Mouse (Mus musculus) midbrain, embryonic 13.5 days (tissue): ENCODE results near the gene Adam8. TPM values are rescaled to one million over a fixed set of nuclear protein-coding genes. Genes with fewer than 3 reads are reported as not detected.
A peak's percentile ranks its signal among the peaks of the same experiment; 100 is the strongest.

Experiments
- ATAC-seq: fragments of 200-750 bp; cut with Nextera tagmentation; 2 replicates; pipeline ENCODE4 v1.8.0; 2017; ENCODE audit warnings: mild to moderate bottlenecking, moderate TSS enrichment, moderate library complexity
- H3K27ac ChIP-seq: fragments of 300-500 bp; sonication (generic); 2 replicates; pipeline ENCODE4 v1.5.1; 2015; ENCODE audit warnings: inconsistent platforms, mild to moderate bottlenecking, moderate library complexity
- H3K27me3 ChIP-seq: fragments of 300-500 bp; sonication (generic); 2 replicates; pipeline ENCODE4 v1.6.1; 2015; ENCODE audit warnings: mild to moderate bottlenecking, inconsistent platforms
- H3K36me3 ChIP-seq: fragments of 300-500 bp; sonication (generic); 2 replicates; pipeline ENCODE4 v1.6.1; 2015; ENCODE audit warnings: mild to moderate bottlenecking, inconsistent platforms
- H3K4me1 ChIP-seq: fragments of 300-500 bp; sonication (generic); replicated peaks from 2 replicates; pipeline ENCODE4 v1.6.1; 2015; ENCODE audit warnings: inconsistent platforms
- H3K4me2 ChIP-seq: fragments of 300-500 bp; sonication (generic); replicated peaks from 2 replicates; pipeline ENCODE4 v1.6.1; 2015; ENCODE audit warnings: moderate library complexity, mild to moderate bottlenecking, inconsistent platforms
- H3K4me3 ChIP-seq: fragments of 300-500 bp; sonication (generic); replicated peaks from 2 replicates; pipeline ENCODE4 v1.5.1; 2015; ENCODE audit warnings: mild to moderate bottlenecking, inconsistent platforms
- H3K9ac ChIP-seq: fragments of 300-500 bp; sonication (generic); replicated peaks from 2 replicates; pipeline ENCODE4 v1.6.1; 2015; ENCODE audit warnings: mild to moderate bottlenecking, inconsistent platforms
- H3K9me3 ChIP-seq: fragments of 300-500 bp; sonication (generic); 2 replicates; pipeline ENCODE4 v1.6.1; 2016; ENCODE audit warnings: mild to moderate bottlenecking, inconsistent platforms
- WGBS: fragments of 180-500 bp; shearing (Covaris S2); methylation state at CpG from one replicate; pipeline ENCODE4 v1.1.7; 2015; 5-methylcytosine and 5-hydroxymethylcytosine counted together
- polyA plus RNA-seq: library from polyadenylated mRNA; unstranded; fragments of >200 nt; fragmentation: Nextera tagmentation; extraction: Ambion mirVana; gene quantifications from 2 replicates; pipeline ENCODE4 v1.2.1, GENCODE M21; 2015

Gene Adam8
- polyA plus RNA-seq, 1 experiment from 2014 or later: 4.0 TPM

DNA sequence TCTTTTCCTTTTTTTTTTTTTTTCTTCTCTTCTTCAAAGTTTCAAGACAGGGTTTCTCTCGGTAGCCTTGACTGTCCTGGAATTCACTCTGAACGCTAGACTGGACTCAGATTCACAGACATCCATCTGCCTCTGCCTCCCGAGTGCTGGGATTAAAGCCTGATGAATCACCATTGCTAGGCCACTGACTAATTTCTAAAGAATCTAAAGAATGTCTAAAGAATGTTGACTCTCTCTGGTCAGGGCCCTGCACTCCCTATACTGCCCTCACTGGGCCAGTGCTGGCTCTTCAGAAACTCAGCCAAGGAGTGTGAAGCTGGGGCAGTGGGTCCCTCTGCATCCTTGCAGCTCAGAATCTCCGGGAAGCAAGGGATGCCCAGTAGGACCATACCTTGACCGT, 16.9 kb downstream of the Adam8 start:
- ATAC-seq: no peak
- peaks cover 10% of the 10 kb centered on the region for H3K4me1 ChIP-seq
- H3K4me3 ChIP-seq: no peak overlapping the region
- WGBS: 58% methylated on average over 5 of the region's 5 CpGs
- no peak overlapping the region for H3K4me2 ChIP-seq
- H3K9me3 ChIP-seq: no peaks in the 10 kb centered on the region
- peaks cover 33% of the 10 kb centered on the region for H3K27me3 ChIP-seq
- no peak overlapping the region for H3K9ac ChIP-seq
- H3K27ac ChIP-seq: no peak overlapping the region
- no peaks in the 10 kb centered on the region for H3K36me3 ChIP-seq

DNA sequence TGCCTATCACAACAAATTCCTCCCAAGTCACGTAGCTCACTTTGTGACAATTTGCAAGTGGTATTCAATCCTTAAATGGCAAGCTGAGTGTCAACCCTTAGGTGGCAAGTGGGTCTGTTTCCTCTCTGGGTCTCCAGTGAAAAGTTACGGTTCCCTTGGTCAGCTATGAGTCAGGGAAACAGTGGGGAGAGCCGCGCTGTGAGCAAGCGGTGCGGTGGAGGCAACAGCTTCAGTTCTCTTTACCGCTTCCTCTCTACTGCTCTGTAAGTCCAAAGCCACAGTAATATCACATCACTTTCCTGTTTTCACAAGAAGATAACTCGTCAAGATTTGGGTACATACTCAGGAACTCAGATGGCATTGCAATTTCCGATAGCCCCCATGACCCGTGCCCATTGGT, 18.1 kb downstream of the Adam8 start:
- Histone ChIP-seq H3K4me1 (peaks cover 10% of the 10 kb centered on the region), H3K4me3 (no peak overlapping the region), H3K9ac (no peak overlapping the region), H3K4me2 (no peak overlapping the region), H3K27me3 (peaks cover 33% of the 10 kb centered on the region), H3K27ac (no peak overlapping the region), H3K9me3 (no peaks in the 10 kb centered on the region), H3K36me3 (no peaks in the 10 kb centered on the region)
- 87% methylated on average over 10 of the region's 10 CpGs for WGBS
- ATAC-seq: no peak

DNA sequence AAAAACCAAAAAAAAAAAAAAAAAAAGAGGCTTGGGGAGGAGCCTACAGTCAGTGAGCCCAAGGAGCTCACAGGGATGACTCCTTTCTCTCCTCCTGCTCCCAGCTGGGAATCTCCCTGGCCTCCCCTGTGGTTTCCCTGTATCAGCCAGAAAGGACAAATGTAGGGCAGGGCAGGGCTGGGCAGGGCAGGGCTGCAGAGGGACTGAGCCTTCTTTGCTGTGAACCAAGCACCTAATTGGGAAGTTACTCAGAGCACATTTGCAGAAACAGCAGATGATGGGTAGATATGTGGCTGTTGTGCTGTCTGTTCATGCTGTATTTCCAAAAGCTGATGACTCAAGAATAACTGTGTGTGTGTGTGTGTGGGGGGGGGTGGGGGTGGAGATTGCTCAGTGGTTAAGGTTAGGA, 19.4 kb downstream of the Adam8 start:
- Histone ChIP-seq H3K4me2 (no peak overlapping the region), H3K9ac (no peak overlapping the region), H3K27ac (no peak overlapping the region), H3K27me3 (peaks cover 43% of the 10 kb centered on the region), H3K36me3 (no peaks in the 10 kb centered on the region), H3K4me1 (peaks cover under 1% of the 10 kb centered on the region; the same call in 1 of the 2 replicates), H3K4me3 (no peak overlapping the region), H3K9me3 (no peaks in the 10 kb centered on the region)
- no peak for ATAC-seq

DNA sequence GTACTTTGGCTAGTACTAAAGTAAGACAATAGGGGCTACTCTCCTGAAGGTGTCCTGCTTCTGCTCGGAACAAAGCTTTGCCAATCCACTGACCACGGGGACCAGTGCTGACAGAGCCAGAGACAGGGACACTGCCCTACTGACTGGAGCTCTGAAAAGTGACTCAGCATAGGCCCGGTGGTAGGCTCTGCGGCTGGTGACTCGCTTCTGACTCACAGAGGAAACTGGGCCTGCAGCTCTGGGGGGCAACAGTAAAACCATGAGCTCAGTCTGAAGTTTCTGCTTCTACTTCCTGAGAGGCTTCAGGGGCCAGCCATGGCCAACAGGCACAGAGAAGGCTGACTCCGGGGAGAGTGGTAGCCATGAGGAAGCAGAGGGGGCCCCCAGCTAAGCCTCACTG, 20.9 kb downstream of the Adam8 start:
- Histone ChIP-seq H3K4me1 (no peaks in the 10 kb centered on the region), H3K27me3 (peaks cover 45% of the 10 kb centered on the region), H3K9me3 (no peaks in the 10 kb centered on the region), H3K4me2 (no peak overlapping the region), H3K27ac (no peak overlapping the region), H3K9ac (0 out of 2 replicates have a peak overlapping the region, but pooled peaks have one; percentile 10), H3K36me3 (no peaks in the 10 kb centered on the region), H3K4me3 (no peak overlapping the region)
- no peak for ATAC-seq
- WGBS: 75% methylated on average over 6 of the region's 6 CpGs

DNA sequence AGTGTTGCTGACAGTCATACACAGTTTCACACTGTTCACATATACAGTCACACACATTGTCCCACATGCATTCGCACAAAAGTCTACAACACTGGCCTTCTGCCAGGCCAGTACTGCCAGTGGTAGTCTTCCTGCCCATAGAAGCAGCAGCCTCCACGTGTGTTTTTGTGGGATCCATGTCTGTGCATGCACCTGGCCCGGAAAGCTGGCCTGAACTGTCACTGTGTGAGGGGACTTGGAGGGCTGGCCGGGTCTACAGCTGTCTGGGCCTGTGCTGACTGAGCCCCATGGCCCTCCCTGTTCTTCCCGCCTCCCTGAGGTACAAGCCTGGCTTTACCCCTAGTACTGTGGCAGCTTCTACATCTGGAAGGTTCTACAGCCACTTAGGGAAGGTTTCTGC, 21.4 kb downstream of the Adam8 start:
- 83% methylated on average over 5 of the region's 5 CpGs for WGBS
- peaks cover 41% of the 10 kb centered on the region for H3K27me3 ChIP-seq

DNA sequence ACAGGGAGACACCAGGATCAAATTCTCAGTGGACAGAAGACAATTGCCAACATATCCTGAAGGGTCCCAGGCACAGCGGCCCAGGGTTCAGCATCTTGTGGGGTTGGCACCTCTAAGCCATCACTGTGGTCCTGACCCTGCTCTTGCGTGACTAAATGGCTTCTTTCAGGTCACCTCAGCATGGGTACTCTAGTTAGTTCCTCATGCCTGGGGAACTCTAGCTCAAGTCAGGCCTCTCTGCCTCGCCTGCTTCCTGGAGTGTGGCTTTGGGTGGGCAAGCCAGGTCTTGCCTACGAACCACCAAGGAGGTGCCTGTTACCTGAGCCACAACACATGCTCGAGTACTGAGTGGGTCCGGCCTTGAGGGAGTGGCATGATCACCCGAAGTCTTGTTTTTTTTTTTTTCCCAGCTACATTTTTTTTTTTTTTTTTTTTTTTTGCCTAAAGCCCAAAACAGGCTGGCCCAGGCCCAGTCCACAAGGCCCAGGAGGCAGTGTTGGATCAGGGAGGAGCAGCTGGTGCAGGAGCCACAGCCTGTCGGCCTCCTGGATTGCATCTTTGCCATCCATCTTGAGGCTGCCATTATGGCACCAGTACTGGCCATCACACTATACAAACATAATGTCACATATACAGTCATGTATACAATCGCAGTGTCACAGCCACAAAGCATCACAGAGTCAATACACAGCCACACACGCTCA, 22.0 kb downstream of the Adam8 start:
- Histone ChIP-seq H3K9ac (no peak overlapping the region), H3K36me3 (no peaks in the 10 kb centered on the region), H3K4me3 (no peak overlapping the region), H3K27me3 (peaks cover 41% of the 10 kb centered on the region), H3K27ac (no peak overlapping the region), H3K9me3 (no peaks in the 10 kb centered on the region), H3K4me1 (no peaks in the 10 kb centered on the region), H3K4me2 (no peak overlapping the region)
- no peak for ATAC-seq
- WGBS: 89% methylated on average over 10 of the region's 10 CpGs

More for the DNA sequence above, 21.4 kb downstream of the Adam8 start:
- H3K9ac ChIP-seq: no peak overlapping the region
- H3K4me3 ChIP-seq: no peak overlapping the region
- ATAC-seq: no peak
- H3K4me2 ChIP-seq: no peak overlapping the region
- H3K9me3 ChIP-seq: no peaks in the 10 kb centered on the region
- no peaks in the 10 kb centered on the region for H3K36me3 ChIP-seq
- H3K4me1 ChIP-seq: no peaks in the 10 kb centered on the region
- H3K27ac ChIP-seq: no peak overlapping the region

DNA sequence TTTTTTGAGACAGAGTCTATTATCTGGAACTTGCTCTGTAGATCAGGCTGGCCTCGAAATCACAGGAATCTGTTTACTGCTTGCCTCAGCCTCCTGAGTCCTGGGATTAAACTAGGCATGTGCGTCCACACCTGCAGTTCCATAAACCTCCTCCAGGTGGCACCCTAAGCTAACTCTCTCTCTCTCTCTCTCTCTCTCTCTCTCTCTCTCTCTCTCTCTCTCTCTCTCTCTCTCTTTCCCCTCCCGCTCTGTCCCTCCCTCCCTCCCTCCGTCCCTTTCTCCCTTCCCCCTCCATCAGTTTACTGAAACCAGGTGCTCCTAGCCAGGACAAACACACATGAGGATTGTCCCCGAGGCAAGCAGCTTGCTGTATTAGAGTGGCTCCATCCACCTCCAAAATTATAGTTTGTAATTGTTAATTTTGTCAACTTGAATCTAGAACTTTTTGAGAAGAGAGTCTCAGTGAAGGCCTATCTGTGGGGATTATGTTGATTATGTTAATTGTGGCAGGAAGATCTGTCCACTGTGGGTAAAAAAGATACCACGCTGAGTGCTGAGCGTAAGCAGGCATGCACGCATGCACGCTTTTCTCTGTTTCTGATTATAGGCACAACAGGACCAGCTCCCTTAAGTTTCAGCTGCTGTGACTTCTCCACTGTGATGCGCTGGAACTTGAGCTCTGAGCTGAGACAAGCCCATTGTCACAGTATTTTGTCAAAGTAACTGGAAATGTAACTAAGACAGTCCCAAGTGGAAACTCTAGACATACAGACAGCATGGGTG, 22.8 kb downstream of the Adam8 start:
- Histone ChIP-seq H3K4me3 (no peak overlapping the region), H3K9ac (no peak overlapping the region), H3K27me3 (peaks cover 41% of the 10 kb centered on the region), H3K4me1 (no peaks in the 10 kb centered on the region), H3K36me3 (no peaks in the 10 kb centered on the region), H3K4me2 (no peak overlapping the region), H3K27ac (no peak overlapping the region), H3K9me3 (no peaks in the 10 kb centered on the region)
- 34% methylated on average over 10 of the region's 10 CpGs for WGBS
- no peak; the same call in 1 of the 2 replicates for ATAC-seq

DNA sequence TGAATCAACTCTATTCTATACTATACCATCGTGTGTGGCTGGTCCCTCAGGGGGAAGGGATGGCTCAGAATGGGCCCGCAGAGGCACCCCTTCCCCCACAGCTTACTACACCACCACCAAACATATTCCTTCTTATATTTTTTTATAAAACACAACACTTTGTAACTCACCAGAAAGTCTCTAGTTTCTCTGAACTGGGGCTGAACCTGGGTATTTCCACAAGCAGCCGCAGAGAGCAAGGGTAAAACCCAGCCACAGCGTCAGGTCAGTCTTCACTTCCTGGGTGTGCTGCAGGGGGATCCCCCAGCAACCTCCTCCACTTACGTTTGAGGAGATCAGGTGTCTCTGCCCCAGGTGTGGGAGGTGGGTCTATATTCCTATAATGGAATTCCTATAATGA, 23.9 kb downstream of the Adam8 start:
- Histone ChIP-seq H3K4me1 (no peaks in the 10 kb centered on the region), H3K4me2 (no peak overlapping the region), H3K9me3 (no peaks in the 10 kb centered on the region), H3K4me3 (no peak overlapping the region), H3K9ac (no peak overlapping the region), H3K27me3 (peaks cover 41% of the 10 kb centered on the region), H3K27ac (no peak overlapping the region), H3K36me3 (no peaks in the 10 kb centered on the region)
- no peak for ATAC-seq
- WGBS: 47% methylated on average over 5 of the region's 5 CpGs

DNA sequence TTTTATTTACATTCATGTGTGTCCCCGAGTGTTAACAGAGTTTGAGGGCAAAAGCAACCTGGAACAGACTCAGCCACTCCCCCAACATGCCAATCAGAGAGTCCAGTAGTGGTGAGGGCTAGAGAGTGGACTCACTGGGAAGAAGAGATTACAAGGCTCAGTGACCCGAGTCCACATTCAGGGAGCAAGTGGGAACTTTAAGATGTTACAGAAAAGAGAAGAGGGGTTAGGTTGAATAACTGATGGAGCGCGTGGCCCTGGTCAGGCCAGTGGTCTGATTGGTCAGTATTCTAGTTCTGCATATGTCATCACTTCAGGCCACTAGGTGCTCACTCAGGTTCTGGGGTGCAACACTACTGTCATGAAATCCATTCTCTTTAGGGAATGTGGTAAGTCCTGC, 25.2 kb downstream of the Adam8 start:
- Histone ChIP-seq H3K4me1 (no peaks in the 10 kb centered on the region), H3K4me2 (no peak overlapping the region), H3K27me3 (peaks cover 38% of the 10 kb centered on the region), H3K27ac (no peak overlapping the region), H3K9me3 (no peaks in the 10 kb centered on the region), H3K4me3 (no peak overlapping the region), H3K36me3 (no peaks in the 10 kb centered on the region), H3K9ac (no peak overlapping the region)
- no peak for ATAC-seq
- 14% methylated on average over 4 of the region's 4 CpGs for WGBS

DNA sequence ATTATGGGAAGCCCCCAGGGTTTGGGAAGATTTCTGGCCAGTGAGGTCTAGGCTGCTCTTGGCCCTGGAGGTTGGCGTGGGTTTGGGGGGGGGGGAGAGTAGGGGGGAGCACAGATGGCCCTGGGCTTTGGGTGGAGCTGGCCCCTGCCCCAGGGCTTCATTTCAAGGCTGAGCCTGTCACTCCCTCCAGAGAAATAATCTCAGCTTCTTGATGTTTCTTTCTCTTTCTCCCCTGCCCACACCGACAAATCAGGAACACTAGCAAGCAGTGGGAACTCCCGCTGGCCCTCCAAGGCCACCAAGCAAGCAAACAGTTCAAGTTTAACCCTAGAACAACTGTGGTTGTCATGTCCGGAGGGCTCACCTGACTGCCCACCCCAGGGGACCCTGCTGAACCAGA, 28.5 kb downstream of the Adam8 start:
- H3K4me3 ChIP-seq: no peak overlapping the region
- no peak overlapping the region for H3K4me2 ChIP-seq
- H3K9ac ChIP-seq: no peak overlapping the region
- H3K9me3 ChIP-seq: no peaks in the 10 kb centered on the region
- no peak for ATAC-seq
- H3K27ac ChIP-seq: no peak overlapping the region
- H3K4me1 ChIP-seq: no peaks in the 10 kb centered on the region
- 52% methylated on average over 4 of the region's 4 CpGs for WGBS
- peaks cover 22% of the 10 kb centered on the region for H3K27me3 ChIP-seq
- no peaks in the 10 kb centered on the region for H3K36me3 ChIP-seq

DNA sequence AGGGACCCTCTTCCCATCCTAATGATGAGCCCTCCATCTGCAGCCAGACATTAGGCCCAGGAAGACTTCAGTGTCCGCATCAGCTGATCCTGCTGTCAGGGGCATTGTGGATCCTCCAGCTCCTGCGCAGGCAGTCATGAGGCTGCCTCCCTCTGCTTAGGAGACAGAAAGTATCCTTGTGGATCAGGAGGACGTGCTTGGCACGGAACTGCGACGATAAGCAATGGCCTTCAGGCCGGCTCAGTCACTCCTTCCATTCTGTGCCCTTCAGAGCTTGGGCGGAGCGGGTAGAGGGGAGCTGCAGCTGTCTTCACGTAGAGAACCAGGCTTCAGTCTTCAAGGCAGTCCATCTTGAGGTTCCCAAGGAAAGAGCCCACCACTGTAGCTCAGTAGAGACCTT, 31.2 kb downstream of the Adam8 start:
- Histone ChIP-seq H3K27ac (no peak overlapping the region), H3K4me2 (no peak overlapping the region), H3K9ac (no peak overlapping the region), H3K36me3 (no peaks in the 10 kb centered on the region), H3K27me3 (peaks cover 23% of the 10 kb centered on the region; the same call in 1 of the 2 replicates), H3K4me3 (no peak overlapping the region), H3K9me3 (no peaks in the 10 kb centered on the region), H3K4me1 (peaks cover 4% of the 10 kb centered on the region; the same call in 1 of the 2 replicates)
- 89% methylated on average over 10 of the region's 10 CpGs for WGBS
- ATAC-seq: no peak

DNA sequence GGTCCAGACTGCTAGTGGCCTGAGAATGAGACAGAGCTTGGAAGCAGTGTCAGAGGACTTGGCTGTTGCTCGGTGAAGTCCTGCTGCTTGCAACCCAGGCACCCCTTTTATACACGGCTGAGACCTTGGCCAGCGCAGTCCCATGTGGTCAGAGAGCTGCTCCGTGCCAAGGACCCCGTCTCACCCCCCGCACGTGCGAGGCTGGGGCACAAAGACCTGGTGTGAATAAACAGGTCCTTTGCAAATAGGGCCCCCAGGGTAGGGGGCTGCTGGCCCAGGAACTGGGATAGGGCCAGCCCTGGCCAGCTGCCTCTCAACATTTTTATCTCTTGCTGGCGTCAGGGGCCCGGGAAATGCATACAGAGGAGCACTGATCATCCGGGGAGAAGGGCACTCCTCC, 34.4 kb downstream of the Adam8 start:
- 26% methylated on average over 11 of the region's 11 CpGs for WGBS
- Histone ChIP-seq H3K27me3 (peaks cover 38% of the 10 kb centered on the region), H3K27ac (no peak overlapping the region), H3K4me2 (no peak overlapping the region), H3K4me1 (peaks cover 4% of the 10 kb centered on the region; the same call in 1 of the 2 replicates), H3K9ac (no peak overlapping the region), H3K4me3 (no peak overlapping the region), H3K36me3 (no peaks in the 10 kb centered on the region), H3K9me3 (no peaks in the 10 kb centered on the region)
- no peak for ATAC-seq
